Mouse (Mus musculus): ENCODE data around the gene Smarca4.

- TF ChIP-seq CTCF (IDR thresholded peaks at IDR 0.05; ENCODE audit: insufficient read depth, low read length) (no peak), POLR2A (IDR thresholded peaks at IDR 0.05; ENCODE audit: borderline replicate concordance, extremely low read depth, low read depth, low read length) (no peak)
Observed at GRCm38 (mm10) chr9:21633106-21633505, 17.1 kb downstream of the Smarca4 start.
